Mouse (Mus musculus) lung, embryonic 14.5 days (tissue): ENCODE measurements around the gene Phactr2. TPM values are rescaled to one million over a fixed set of nuclear protein-coding genes. Genes with fewer than 3 reads are reported as not detected.
"Not testable (repeated sequence)": the region's sequence is repeated elsewhere in the genome, so short reads cannot be mapped to it uniquely, and the experiment has no call there.

Source experiments
- ATAC-seq: fragments of 200-750 bp; cut with Nextera tagmentation; 2 replicates; pipeline ENCODE4 v1.8.0; 2017; ENCODE audit warnings: mild to moderate bottlenecking, moderate TSS enrichment, moderate library complexity; ENCODE audit not compliant: insufficient read depth
- DNase-seq: peaks from one replicate; pipeline ENCODE4 v3.0.0-alpha.2; 2015
- H3K27ac ChIP-seq: fragments of 300-500 bp; sonication (generic); 2 replicates; pipeline ENCODE4 v1.5.1; 2014; ENCODE audit warnings: low read depth, mild to moderate bottlenecking, moderate library complexity
- H3K27me3 ChIP-seq: fragments of 300-500 bp; sonication (generic); 2 replicates; pipeline ENCODE4 v1.6.1; 2014; ENCODE audit warnings: low read length, control low read depth; ENCODE audit not compliant: insufficient read depth
- H3K36me3 ChIP-seq: fragments of 300-500 bp; sonication (generic); 2 replicates; pipeline ENCODE4 v1.6.1; 2014; ENCODE audit warnings: control low read depth; ENCODE audit not compliant: insufficient read depth
- H3K4me1 ChIP-seq: fragments of 300-500 bp; sonication (generic); 2 replicates; pipeline ENCODE4 v1.6.1; 2014; ENCODE audit warnings: antibody characterized with exemption, control low read depth; ENCODE audit not compliant: insufficient read depth
- H3K4me2 ChIP-seq: fragments of 300-500 bp; sonication (generic); 2 replicates; pipeline ENCODE4 v1.6.1; 2014; ENCODE audit warnings: mild to moderate bottlenecking
- H3K4me3 ChIP-seq: fragments of 300-500 bp; sonication (generic); 2 replicates; pipeline ENCODE4 v1.5.1; 2014; ENCODE audit warnings: low read depth, low read length
- H3K9ac ChIP-seq: fragments of 300-500 bp; sonication (generic); 2 replicates; pipeline ENCODE4 v1.6.1; 2014
- H3K9me3 ChIP-seq: fragments of 300-500 bp; sonication (generic); 2 replicates; pipeline ENCODE4 v1.6.1; 2016; ENCODE audit warnings: low read depth, low read length, control low read depth
- CTCF ChIP-seq: IDR thresholded peaks from 2 replicates; pipeline ENCODE4 v1.5.1; 2016; ENCODE audit warnings: antibody characterized with exemption, low read depth
- WGBS: fragments of 180-500 bp; shearing (Covaris S2); extraction: QIAGEN DNeasy Blood & Tissue Kit; methylation state at CpG from one replicate; pipeline ENCODE4 v1.1.7; 2014; 5-methylcytosine and 5-hydroxymethylcytosine counted together
- polyA plus RNA-seq: library from polyadenylated mRNA; unstranded; fragments of >200 nt; fragmentation: Nextera tagmentation; extraction: Ambion mirVana; gene quantifications from 2 replicates; pipeline ENCODE4 v1.2.1, GENCODE M21; 2014

Gene Phactr2
- polyA plus RNA-seq, 1 experiment from 2014 or later = 40.7 TPM

DNA sequence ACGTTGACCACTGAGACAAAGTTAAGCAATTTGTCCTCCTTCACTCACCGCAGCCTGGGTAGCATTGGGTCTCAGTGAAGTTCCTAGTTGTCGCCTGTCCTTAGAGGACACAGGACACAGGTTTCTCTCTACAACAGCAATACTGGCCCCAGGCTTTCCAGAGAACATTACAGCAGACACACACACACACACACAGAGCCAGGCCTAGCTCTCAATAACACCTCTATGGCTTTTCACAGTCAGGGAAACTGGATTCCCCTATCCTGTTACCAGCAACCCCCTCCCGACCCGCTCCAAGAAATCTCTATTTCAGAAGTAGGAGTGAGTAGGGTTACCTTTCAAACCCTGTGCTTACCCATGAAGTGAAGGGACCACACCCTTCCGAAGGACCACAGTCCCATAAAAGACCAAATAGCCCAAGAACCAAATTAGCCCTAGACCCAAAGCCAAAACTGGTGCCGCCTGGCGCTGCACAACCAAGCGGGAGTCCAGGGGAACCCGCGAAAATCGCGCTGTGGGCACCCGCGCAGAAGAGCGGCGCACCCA lies 852 bp downstream of the Phactr2 start:
- H3K27ac ChIP-seq = no peak overlapping the region
- no peaks in the 10 kb centered on the region for H3K36me3 ChIP-seq
- DNase-seq (no peak), ATAC-seq (peak; percentile 3; the same call in 1 of the 2 replicates)
- peaks cover 29% of the 10 kb centered on the region for H3K27me3 ChIP-seq
- H3K4me3 ChIP-seq = peak overlapping the region; percentile 64
- 11% methylated on average over 17 of the region's 17 CpGs for WGBS
- H3K4me2 ChIP-seq = peak overlapping the region; percentile 98
- H3K9ac ChIP-seq = peak overlapping the region; percentile 66; the same call in 1 of the 2 replicates
- H3K9me3 ChIP-seq = no peaks in the 10 kb centered on the region
- no peak for TF ChIP-seq CTCF
- H3K4me1 ChIP-seq = no peaks in the 10 kb centered on the region

DNA sequence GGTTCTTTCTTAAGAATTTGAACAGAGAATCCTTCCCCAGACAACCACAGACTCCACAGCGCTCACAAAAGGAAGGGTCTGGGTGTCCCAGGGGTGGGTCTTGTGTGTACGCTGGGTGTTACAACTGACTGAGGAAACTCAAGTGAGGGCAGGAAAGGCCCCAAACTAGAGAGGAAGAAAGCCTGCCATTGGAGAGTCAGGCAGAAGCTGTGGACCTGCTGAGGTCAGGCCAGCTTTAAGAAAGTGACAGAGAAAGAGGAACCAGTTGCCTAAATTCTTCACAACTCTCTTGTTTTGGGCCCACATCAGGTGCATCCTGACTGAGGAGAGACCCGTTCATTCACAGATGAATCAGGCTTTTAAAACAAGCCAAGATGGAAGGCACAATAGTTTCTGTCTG lies 4.0 kb downstream of the Phactr2 start:
- Histone ChIP-seq H3K27me3 (peaks cover 28% of the 10 kb centered on the region), H3K36me3 (no peaks in the 10 kb centered on the region), H3K4me3 (no peak overlapping the region), H3K4me2 (no peak overlapping the region), H3K27ac (no peak overlapping the region), H3K4me1 (no peaks in the 10 kb centered on the region), H3K9me3 (no peaks in the 10 kb centered on the region), H3K9ac (no peak overlapping the region)
- TF ChIP-seq CTCF = no peak
- DNase-seq (no peak), ATAC-seq (no peak)
- WGBS = 87% methylated on average over 3 of the region's 3 CpGs

DNA sequence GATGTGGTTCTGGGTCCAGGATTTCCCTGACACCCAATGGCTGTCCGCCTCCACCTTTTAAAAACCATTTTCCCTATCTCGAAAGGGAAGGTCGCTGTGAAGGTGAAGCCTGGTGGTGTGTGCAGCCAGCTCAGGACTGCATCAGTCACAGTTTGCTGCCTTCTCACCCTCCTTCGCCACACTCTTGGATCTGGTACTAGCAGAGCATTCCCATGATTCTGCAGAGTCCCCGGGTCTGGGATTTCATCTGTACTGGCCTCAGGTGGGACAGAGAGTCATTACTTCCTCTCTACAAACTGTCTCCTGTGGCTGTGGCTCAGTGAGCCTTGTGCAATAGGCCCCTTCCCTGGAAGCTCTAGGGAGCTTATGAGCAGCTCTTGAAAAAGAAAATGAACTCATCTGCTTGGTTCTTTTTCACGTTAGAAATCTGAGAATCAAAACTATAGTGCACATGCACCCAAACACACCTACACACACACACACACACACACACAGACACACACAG lies 6.1 kb downstream of the Phactr2 start:
- not testable (repeated sequence) for H3K4me2 ChIP-seq, DNase-seq, H3K36me3 ChIP-seq, H3K9me3 ChIP-seq, H3K4me3 ChIP-seq, H3K27ac ChIP-seq, H3K4me1 ChIP-seq, ATAC-seq, H3K9ac ChIP-seq
- WGBS = 77% methylated on average over 6 of the region's 6 CpGs
- peaks cover 10% of the 10 kb centered on the region for H3K27me3 ChIP-seq

DNA sequence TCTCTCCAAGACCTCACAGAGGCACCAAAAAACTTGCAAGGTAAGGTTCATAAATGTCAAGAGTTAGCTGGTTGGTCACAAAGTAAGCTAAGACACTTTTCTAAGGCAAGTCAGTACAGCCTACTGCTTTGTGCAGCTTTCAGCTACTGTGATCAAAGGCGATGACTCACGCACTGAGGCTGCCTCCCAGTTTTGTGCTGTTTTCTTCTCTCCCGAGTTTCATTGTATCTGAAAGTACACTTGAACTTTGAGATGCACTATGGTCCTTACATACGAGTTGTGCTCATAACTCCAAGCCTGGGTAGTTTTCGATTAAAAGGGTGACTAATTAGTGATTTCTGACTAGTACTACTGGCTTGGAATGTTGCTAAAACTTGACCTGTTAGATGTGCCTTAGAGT lies 7.3 kb downstream of the Phactr2 start:
- Histone ChIP-seq H3K9ac (no peak overlapping the region), H3K36me3 (no peaks in the 10 kb centered on the region), H3K9me3 (no peaks in the 10 kb centered on the region), H3K27me3 (peaks cover 2% of the 10 kb centered on the region; the same call in 1 of the 2 replicates), H3K27ac (no peak overlapping the region), H3K4me3 (no peak overlapping the region), H3K4me1 (no peaks in the 10 kb centered on the region), H3K4me2 (no peak overlapping the region)
- ATAC-seq (no peak), DNase-seq (no peak)
- 60% methylated on average over 5 of the region's 5 CpGs for WGBS
- no peak for TF ChIP-seq CTCF

DNA sequence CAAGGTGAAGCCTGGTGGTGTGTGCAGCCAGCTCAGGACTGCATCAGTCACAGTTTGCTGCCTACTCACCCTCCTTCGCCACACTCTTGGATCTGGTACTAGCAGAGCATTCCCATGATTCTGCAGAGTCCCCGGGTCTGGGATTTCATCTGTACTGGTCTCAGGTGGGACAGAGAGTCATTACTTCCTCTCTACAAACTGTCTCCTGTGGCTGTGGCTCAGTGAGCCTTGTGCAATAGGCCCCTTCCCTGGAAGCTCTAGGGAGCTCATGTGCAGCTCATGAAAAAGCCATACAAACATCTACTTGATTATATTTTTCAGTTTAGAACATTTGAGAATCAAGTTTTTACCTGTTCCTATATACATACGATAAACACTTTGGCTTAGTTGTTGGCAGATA lies 9.9 kb downstream of the Phactr2 start:
- not testable (repeated sequence) for H3K4me3 ChIP-seq, H3K9me3 ChIP-seq, H3K27me3 ChIP-seq, H3K27ac ChIP-seq, ATAC-seq, H3K36me3 ChIP-seq, H3K9ac ChIP-seq, H3K4me1 ChIP-seq, DNase-seq, H3K4me2 ChIP-seq
- WGBS = 82% methylated on average over 3 of the region's 3 CpGs

DNA sequence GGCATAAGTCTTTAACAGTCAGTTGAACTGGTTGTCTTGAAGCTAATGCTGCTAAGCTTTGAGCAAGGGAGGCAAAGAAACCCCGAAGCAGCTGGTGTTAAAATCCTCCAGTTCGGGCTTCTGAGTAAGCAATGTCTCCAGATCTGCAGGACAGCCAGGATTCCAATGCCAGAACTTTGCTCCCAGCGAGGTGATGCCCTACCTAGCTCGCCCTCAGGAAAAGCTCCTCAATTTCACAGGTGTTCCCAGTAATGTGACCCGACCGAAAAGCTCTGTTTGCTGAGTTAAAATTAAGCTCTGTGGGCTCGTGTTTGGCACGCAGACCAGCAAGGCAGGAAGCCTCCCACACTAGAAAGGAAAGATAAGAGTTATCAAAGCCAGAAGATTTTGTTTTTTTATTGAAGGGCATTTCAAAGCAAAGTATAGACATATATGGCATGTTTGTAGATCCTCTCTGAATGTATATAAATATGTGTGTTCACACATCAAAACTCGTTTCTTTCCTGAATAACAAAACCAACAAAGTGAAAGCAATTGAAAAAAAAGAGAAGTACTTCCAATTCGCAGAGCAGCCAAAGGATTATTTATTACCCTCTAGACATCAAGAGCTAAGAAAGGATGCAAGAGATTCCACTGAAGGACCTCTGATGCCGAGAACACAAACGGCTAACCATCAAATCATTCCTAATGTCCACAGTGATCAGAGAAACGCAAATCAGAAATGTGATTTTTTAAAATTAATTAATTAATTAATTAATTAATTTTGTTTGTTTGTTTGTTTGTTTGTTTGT lies 20.8 kb downstream of the Phactr2 start:
- Histone ChIP-seq H3K4me1 (no peaks in the 10 kb centered on the region), H3K9ac (no peak overlapping the region), H3K36me3 (no peaks in the 10 kb centered on the region), H3K9me3 (no peaks in the 10 kb centered on the region), H3K4me3 (no peak overlapping the region), H3K4me2 (0 out of 2 replicates have a peak overlapping the region, but pooled peaks have one; percentile 15), H3K27ac (0 out of 2 replicates have a peak overlapping the region, but pooled peaks have one; percentile 36), H3K27me3 (no peaks in the 10 kb centered on the region)
- no peak for TF ChIP-seq CTCF
- 50% methylated on average over 13 of the region's 13 CpGs for WGBS
- ATAC-seq = no peak
- DNase-seq = peak; percentile 34

DNA sequence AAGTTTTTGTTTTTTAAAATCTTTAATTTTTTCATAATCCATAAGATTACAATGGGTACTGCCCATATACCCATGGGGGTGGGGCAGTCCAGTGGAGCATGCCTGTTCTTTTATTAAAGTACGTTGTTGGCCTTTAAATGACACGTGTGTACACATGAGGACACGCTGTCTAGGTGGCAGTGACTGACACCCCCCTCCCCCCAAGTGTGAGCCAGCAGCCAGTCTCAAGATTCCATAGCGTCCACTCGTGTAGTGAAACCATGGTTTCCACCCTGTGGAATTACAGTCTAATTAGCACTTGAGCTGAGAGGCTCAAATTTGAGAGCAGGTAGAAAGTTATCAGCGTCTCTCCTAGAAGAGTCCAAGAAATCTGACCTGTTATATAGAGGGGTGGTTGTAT lies 22.6 kb downstream of the Phactr2 start:
- no peaks in the 10 kb centered on the region for H3K27me3 ChIP-seq
- 61% methylated on average over 6 of the region's 6 CpGs for WGBS
- no peak overlapping the region for H3K4me3 ChIP-seq
- TF ChIP-seq CTCF = no peak
- no peaks in the 10 kb centered on the region for H3K36me3 ChIP-seq
- no peak overlapping the region for H3K9ac ChIP-seq
- no peak overlapping the region for H3K27ac ChIP-seq
- ATAC-seq = no peak
- peaks cover 7% of the 10 kb centered on the region; the same call in 1 of the 2 replicates for H3K4me1 ChIP-seq
- DNase-seq = no peak
- no peak overlapping the region for H3K4me2 ChIP-seq
- H3K9me3 ChIP-seq = no peaks in the 10 kb centered on the region
